Mouse (Mus musculus) adrenal gland, adult (tissue): Measurements from ENCODE around the gene Sfi1.
"Not testable (repeated sequence)": the region's sequence is repeated elsewhere in the genome, so short reads cannot be mapped to it uniquely, and the experiment has no call there.

Experiments used
- DNase-seq, 2 experiments: peaks; one replicate each; pipeline ENCODE4 v3.0.0; 2022 to 2023; ENCODE audit warnings: low spot score in 1 of 2; ENCODE audit not compliant: inconsistent age in 2 of 2

Gene Sfi1

DNA sequence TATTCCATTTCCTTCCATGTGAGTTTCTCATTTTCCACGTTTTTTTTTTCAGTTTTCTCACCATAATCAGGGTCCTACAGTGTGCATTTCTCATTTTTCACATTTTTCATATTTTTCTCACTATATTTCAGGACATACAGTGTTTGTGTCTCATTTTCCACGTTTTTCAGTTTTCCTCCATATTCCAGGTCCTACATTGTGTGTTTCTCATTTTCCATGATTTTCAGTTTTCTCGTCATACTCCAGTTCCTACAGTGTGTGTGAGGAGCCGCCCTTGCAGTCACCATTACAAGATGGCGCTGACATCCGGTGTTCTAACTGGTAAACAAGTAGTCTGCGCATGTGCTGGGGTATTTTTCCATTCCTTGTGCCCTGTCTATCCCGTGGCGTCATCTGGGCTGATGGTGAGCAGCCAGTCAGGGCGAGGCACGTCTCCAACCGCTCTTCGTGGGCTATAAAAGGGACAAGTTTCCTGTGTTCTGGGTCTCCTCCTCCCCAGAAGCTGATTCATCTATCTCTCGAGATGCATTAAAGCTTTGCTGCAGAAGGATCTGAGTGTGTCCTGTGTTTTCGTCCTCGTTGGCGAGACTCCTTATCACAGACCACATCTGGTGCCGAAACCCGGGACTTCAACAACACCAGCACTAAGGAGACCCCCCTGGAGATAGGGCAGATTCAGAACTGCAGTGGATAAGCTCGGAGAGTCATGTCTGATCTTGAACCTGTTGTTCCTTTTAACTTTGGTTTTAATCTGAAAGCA lies 88.6 kb downstream of the Sfi1 start:
- peak in 1 of 2 experiments; percentile 16 for DNase-seq

DNA sequence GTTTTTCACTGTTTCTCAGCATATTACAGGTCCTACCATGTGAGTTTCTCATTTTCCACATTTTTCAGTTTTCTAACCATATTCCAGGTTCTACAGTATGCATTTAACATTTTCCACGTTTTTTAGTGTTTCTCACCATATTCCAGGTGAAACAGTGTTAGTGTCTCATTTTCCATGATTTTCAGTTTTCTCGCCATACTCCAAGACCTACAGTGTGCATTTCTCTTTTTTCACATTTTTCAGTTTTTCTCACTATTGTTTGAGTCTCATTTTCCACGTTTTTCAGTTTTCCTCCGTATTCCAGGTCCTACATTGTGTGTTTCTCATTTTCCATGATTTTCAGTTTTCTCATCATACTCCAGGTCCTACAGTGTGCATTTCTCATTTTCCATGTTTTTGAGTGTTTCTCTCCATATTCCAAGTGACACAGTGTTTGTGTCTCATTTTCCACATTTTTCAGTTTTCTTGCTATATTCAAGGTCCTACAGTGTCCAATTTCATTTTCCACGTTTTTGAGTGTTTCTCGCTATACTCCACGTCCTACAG lies 89.6 kb downstream of the Sfi1 start:
- no peak for DNase-seq

DNA sequence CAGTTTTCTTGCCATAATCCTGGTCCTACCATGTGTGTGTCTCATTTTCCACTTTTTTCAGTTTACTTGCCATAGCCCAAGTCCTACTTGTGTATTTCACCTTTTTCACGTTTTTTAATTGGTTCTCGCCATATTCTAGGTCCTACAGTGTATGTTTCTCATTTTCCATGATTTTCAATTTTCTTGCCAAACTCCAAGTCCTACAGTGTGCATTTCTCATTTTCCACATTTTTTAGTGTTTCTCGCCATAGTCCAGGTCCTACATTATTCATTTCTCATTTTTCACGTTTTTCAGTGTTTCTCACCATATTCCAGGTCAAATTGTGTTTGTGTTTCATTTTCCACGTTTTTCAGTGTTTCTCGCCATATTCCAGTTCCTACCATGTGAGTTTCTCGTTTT lies 90.6 kb downstream of the Sfi1 start:
- DNase-seq: not testable (repeated sequence)

DNA sequence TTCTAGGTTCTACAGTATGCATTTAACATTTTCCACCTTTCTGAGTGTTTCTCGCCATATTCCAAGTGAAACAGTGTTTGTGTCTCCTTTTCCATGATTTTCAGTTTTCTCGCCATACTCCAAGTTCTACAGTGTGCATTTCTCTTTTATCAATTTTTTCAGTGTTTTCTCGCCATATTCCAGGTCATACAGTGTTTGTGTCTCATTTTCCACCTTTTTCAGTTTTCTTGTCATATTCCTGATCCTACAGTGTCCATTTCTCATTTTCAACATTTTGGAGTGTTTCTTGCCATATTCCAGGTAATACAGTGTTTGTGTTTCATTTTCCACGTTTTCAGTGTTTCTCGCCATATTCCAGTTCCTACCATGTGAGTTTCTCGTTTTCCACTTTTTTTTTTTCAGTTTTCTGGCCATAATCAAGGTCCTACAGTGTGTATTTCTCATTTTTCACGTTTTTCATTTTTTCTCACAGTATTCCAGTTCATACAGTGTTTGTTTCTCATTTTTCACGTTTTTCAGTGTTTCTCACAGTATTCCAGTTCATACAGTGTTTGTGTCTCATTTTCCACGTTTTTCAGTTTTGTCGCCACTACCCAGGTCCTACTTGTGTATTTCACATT lies 91.3 kb downstream of the Sfi1 start:
- peak in 1 of 2 experiments; percentile 8 for DNase-seq

DNA sequence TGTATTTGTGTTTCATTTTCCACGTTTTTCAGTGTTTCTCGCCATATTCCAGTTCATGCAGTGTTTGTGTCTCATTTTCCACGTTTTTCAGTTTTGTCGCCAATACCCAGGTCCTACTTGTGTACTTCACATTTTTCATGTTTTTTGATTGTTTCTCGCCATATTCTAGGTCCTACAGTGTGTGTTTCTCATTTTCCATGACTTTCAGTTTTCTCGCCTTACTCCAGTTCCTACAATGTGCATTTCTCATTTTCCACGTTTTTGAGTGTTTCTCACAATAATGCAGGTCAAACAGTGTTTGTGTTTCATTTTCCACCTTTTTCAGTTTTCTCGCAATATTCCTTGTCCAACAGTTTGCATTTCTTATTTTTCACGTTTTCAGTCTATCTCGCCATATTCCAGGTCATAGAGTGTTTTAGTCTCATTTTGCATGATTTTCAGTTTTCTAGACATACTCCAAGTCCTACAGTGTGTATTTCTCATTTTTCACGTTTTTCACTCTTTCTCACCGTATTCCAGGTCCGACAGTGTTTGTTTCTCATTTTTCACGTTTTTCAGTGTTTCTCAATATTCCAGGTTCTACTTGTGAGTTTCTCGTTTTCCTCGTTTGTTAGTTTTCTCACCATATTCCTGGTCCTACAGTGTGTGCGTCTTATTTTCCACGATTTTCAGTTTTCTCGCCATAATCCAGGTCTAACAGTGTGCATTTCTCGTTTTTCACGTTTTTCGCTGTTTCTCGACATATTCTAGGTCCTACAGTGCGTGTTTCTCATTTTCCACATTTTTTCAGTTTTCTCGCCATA lies 92.0 kb downstream of the Sfi1 start:
- DNase-seq: peak in 1 of 2 experiments; percentile 14

DNA sequence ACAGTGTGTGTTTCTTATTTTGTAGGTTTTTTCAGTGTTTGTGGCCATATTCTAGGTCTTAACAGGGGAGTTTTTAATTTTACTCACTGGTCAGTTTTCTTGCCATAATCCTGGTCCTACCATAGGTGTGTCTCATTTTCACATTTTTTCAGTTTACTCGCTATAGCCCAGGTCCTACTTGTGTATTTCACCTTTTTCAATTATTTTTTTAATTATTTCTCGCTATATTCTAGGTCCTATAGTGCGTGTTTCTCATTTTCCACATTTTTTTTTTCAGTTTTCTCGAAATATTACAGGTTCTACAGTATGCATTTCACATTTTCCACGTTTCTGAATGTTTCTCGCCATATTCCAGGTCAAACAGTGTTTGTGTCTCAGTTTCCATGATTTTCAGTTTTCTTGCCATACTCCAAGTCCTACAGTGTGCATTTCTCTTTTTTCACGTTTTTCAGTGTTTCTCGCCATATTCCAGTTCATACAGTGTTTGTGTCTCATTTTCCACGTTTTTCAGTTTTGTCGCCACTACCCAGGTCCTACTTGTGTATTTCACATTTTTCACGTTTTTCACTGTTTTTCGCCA lies 93.1 kb downstream of the Sfi1 start:
- DNase-seq: peak in 1 of 2 experiments; percentile 14
